Mouse (Mus musculus): ENCODE data around the gene Hspd1. TPM values are rescaled to one million over a fixed set of nuclear protein-coding genes. Genes with fewer than 3 reads are reported as not detected.
A peak's percentile ranks its signal among the peaks of the same experiment; 100 is the strongest.

Hspd1 gene
- polyA plus RNA-seq, 1 experiment from 2014 or later: 809 TPM

GRCm38 (mm10) chr1:55041691-55042090, 46.4 kb downstream of the Hspd1 start:
- no peaks in the 10 kb centered on the region; the same call in 1 of the 2 replicates for H3K9me3 ChIP-seq (ENCODE audit: control insufficient read depth, low read length)
- WGBS: 86% methylated on average over 4 of the region's 4 CpGs
- no peak overlapping the region for H3K9ac ChIP-seq (ENCODE audit: low read depth, low read length)
- no peak for ATAC-seq (replicated peaks; ENCODE audit: low FRiP score)
- no peak overlapping the region for H3K27ac ChIP-seq (ENCODE audit: low read depth, low read length)
- no peak overlapping the region for H3K4me3 ChIP-seq (ENCODE audit: low read depth, low read length)
- H3K4me1 ChIP-seq (replicated peaks; ENCODE audit: control insufficient read depth, insufficient read depth, low read length): no peaks in the 10 kb centered on the region
- no peaks in the 10 kb centered on the region for H3K36me3 ChIP-seq (ENCODE audit: control insufficient read depth, insufficient read depth, low read length)
- DNase-seq (ENCODE audit: low spot score): no peak
- no peaks in the 10 kb centered on the region for H3K27me3 ChIP-seq (replicated peaks; ENCODE audit: control insufficient read depth, insufficient read depth, low read length)
- no peak overlapping the region for H3K4me2 ChIP-seq

- ATAC-seq (replicated peaks; ENCODE audit: low FRiP score): no peak
- 74% methylated on average over 1 of the region's 1 CpGs for WGBS
- no peaks in the 10 kb centered on the region for H3K36me3 ChIP-seq (ENCODE audit: control insufficient read depth, insufficient read depth, low read length)
Observed at GRCm38 (mm10) chr1:55039944-55040343, 48.1 kb downstream of the Hspd1 start.

DNA sequence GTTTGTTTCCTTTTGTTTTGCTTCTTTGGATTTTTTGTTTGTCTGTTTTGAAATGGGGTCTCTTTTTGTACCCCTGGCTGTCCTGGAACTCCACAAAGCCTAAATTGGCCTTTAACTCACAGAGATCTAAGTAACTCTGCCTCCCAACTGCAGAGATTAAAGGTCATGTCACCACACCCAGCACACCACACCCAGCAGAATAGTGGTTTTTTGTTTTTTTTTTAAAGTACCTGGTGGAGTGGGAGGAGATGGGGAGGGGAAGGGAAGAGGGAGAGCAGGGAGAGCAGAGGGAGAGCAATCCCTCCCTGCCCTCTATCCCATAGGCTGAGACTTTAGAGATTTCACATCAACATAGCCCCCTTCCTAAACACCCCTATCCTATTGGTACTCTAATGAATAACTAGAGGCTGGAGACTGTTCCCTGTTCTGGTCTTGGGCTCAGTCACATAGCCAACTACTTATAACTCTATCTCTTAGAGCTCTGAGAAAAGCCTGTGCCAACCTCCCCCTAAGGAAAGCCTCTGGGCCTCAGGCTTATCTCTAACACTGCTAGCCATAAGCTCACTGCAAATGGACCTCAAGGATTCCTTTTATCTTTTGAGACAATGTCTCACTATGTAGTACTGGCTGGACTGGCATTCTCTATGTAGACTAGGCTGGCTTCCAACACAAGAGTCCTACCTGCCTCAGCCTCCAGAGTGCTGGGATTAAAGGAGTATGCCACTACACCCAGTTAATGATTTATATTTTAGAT, 56.8 kb downstream of the Hspd1 start:
- peak; percentile 60 for ATAC-seq (replicated peaks; ENCODE audit: low FRiP score)
- Histone ChIP-seq H3K27me3 (replicated peaks; ENCODE audit: control insufficient read depth, insufficient read depth, low read length) (no peaks in the 10 kb centered on the region), H3K9ac (ENCODE audit: low read depth, low read length) (no peak overlapping the region), H3K4me1 (replicated peaks; ENCODE audit: control insufficient read depth, insufficient read depth, low read length) (peaks cover 12% of the 10 kb centered on the region), H3K9me3 (ENCODE audit: control insufficient read depth, low read length) (no peaks in the 10 kb centered on the region), H3K4me3 (ENCODE audit: low read depth, low read length) (no peak overlapping the region), H3K36me3 (ENCODE audit: control insufficient read depth, insufficient read depth, low read length) (no peaks in the 10 kb centered on the region), H3K27ac (ENCODE audit: low read depth, low read length) (0 out of 2 replicates have a peak overlapping the region, but pooled peaks have one; percentile 34), H3K4me2 (peak overlapping the region; percentile 21)
- DNase-seq (ENCODE audit: low spot score): no peak

More at GRCm38 (mm10) chr1:55039944-55040343, 48.1 kb downstream of the Hspd1 start:
- Histone ChIP-seq H3K27me3 (replicated peaks; ENCODE audit: control insufficient read depth, insufficient read depth, low read length) (no peaks in the 10 kb centered on the region), H3K27ac (ENCODE audit: low read depth, low read length) (no peak overlapping the region), H3K9ac (ENCODE audit: low read depth, low read length) (no peak overlapping the region), H3K9me3 (ENCODE audit: control insufficient read depth, low read length) (no peaks in the 10 kb centered on the region; the same call in 1 of the 2 replicates), H3K4me2 (no peak overlapping the region), H3K4me3 (ENCODE audit: low read depth, low read length) (no peak overlapping the region), H3K4me1 (replicated peaks; ENCODE audit: control insufficient read depth, insufficient read depth, low read length) (no peaks in the 10 kb centered on the region)
- DNase-seq (ENCODE audit: low spot score): no peak

DNA sequence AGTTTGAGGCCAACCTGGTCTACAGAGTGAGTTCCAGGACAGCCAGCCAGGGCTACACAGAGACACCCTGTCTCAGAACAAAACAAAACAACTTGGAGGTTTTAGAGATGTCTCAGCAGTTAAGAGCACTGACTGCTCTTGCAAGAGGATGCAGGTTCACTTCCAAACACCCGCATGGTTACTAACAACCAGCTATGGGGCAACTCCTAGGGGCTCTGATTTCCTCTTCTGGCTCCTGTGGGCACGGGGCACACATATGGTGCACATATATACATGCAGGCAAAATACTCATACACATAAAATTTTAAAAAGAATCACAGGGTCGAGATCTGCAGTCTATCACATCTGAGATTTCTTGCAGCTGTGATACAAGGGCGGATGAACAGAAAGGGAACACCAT, 58.6 kb downstream of the Hspd1 start:
- no peak overlapping the region; the same call in 1 of the 2 replicates for H3K9ac ChIP-seq (ENCODE audit: low read depth, low read length)
- H3K36me3 ChIP-seq (ENCODE audit: control insufficient read depth, insufficient read depth, low read length): no peaks in the 10 kb centered on the region
- H3K4me2 ChIP-seq: peak overlapping the region; percentile 71
- H3K4me1 ChIP-seq (replicated peaks; ENCODE audit: control insufficient read depth, insufficient read depth, low read length): peaks cover 15% of the 10 kb centered on the region
- H3K27ac ChIP-seq (ENCODE audit: low read depth, low read length): peak overlapping the region; percentile 74; the same call in 1 of the 2 replicates
- WGBS: 61% methylated on average over 4 of the region's 4 CpGs
- ATAC-seq (replicated peaks; ENCODE audit: low FRiP score) (no peak), DNase-seq (ENCODE audit: low spot score) (no peak)
- H3K9me3 ChIP-seq (ENCODE audit: control insufficient read depth, low read length): no peaks in the 10 kb centered on the region
- no peaks in the 10 kb centered on the region for H3K27me3 ChIP-seq (replicated peaks; ENCODE audit: control insufficient read depth, insufficient read depth, low read length)
- H3K4me3 ChIP-seq (ENCODE audit: low read depth, low read length): peak overlapping the region; percentile 35

GRCm38 (mm10) chr1:55028512-55029249, 59.4 kb downstream of the Hspd1 start:
- H3K4me2 ChIP-seq: peak overlapping the region; percentile 71
- H3K27me3 ChIP-seq (replicated peaks; ENCODE audit: control insufficient read depth, insufficient read depth, low read length): no peaks in the 10 kb centered on the region
- no peak for DNase-seq (ENCODE audit: low spot score)
- H3K36me3 ChIP-seq (ENCODE audit: control insufficient read depth, insufficient read depth, low read length): no peaks in the 10 kb centered on the region; the same call in 1 of the 2 replicates
- peak overlapping the region; percentile 68 for H3K9ac ChIP-seq (ENCODE audit: low read depth, low read length)
- H3K9me3 ChIP-seq (ENCODE audit: control insufficient read depth, low read length): no peaks in the 10 kb centered on the region
- ATAC-seq (replicated peaks; ENCODE audit: low FRiP score): no peak
- H3K4me1 ChIP-seq (replicated peaks; ENCODE audit: control insufficient read depth, insufficient read depth, low read length): peaks cover 21% of the 10 kb centered on the region
- 48% methylated on average over 11 of the region's 11 CpGs for WGBS
- peak overlapping the region; percentile 35 for H3K4me3 ChIP-seq (ENCODE audit: low read depth, low read length)
- H3K27ac ChIP-seq (ENCODE audit: low read depth, low read length): peak overlapping the region; percentile 74; the same call in 1 of the 2 replicates

DNA sequence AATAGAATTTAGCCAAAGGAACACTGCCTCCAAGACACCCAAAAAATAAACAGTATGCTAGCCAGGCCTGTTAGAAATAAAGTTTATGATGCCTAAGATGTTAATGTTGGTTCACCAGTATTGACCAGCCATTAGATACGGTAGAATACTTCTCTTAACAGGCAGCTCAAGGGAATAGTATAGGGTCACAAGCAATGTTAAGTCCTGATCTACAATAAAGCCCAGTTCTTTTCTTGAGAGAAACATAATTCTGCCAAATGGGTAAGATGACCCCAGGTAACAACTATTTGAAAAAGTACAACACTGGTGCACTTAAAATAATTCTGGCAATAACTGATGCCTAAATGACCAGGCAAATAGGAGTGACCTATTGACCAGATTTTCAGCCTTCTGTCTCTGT, 60.1 kb downstream of the Hspd1 start:
- no peaks in the 10 kb centered on the region for H3K9me3 ChIP-seq (ENCODE audit: control insufficient read depth, low read length)
- peaks cover 2% of the 10 kb centered on the region; the same call in 1 of the 2 replicates for H3K36me3 ChIP-seq (ENCODE audit: control insufficient read depth, insufficient read depth, low read length)
- peak overlapping the region; percentile 71 for H3K4me2 ChIP-seq
- peak overlapping the region; percentile 74 for H3K27ac ChIP-seq (ENCODE audit: low read depth, low read length)
- peak overlapping the region; percentile 90 for H3K4me3 ChIP-seq (ENCODE audit: low read depth, low read length)
- H3K9ac ChIP-seq (ENCODE audit: low read depth, low read length): no peak overlapping the region; the same call in 1 of the 2 replicates
- ATAC-seq (replicated peaks; ENCODE audit: low FRiP score) (no peak), DNase-seq (ENCODE audit: low spot score) (no peak)
- 81% methylated on average over 1 of the region's 1 CpGs for WGBS
- no peaks in the 10 kb centered on the region for H3K27me3 ChIP-seq (replicated peaks; ENCODE audit: control insufficient read depth, insufficient read depth, low read length)
- H3K4me1 ChIP-seq (replicated peaks; ENCODE audit: control insufficient read depth, insufficient read depth, low read length): peaks cover 28% of the 10 kb centered on the region

Other genes with a start within 250 kb of the Hspd1 start
- gene Ankrd44, start 161.9 kb downstream of the Hspd1 start, polyA plus RNA-seq (2014; fragmentation: Nextera tagmentation; extraction: Ambion mirVana): 11.8 and 12.1 TPM in 2 replicates
- gene Sf3b1, start 60.8 kb downstream of the Hspd1 start, polyA plus RNA-seq (2014; fragmentation: Nextera tagmentation; extraction: Ambion mirVana): 223 and 255 TPM in 2 replicates
- 21.1 and 22.2 TPM in 2 replicates for gene Coq10b, start 35.5 kb downstream of the Hspd1 start, polyA plus RNA-seq (2014; fragmentation: Nextera tagmentation; extraction: Ambion mirVana)
- gene Hspe1, start 111 bp downstream of the Hspd1 start, polyA plus RNA-seq (2014; fragmentation: Nextera tagmentation; extraction: Ambion mirVana): 894 and 968 TPM in 2 replicates
- 82.1 and 94.4 TPM in 2 replicates for gene Mob4, start 43.0 kb upstream of the Hspd1 start, polyA plus RNA-seq (2014; fragmentation: Nextera tagmentation; extraction: Ambion mirVana)
- 2.3 and 2.8 TPM in 2 replicates for gene Rftn2, start 138.5 kb upstream of the Hspd1 start, polyA plus RNA-seq (2014; fragmentation: Nextera tagmentation; extraction: Ambion mirVana)
- 5.6 and 5.8 TPM in 2 replicates for gene Mars2, start 148.9 kb upstream of the Hspd1 start, polyA plus RNA-seq (2014; fragmentation: Nextera tagmentation; extraction: Ambion mirVana)

All from liver, embryonic 11.5 days (tissue).